Mouse (Mus musculus): Measurements from ENCODE around the gene Olfr452. TPM values are rescaled to one million over a fixed set of nuclear protein-coding genes. Genes with fewer than 3 reads are reported as not detected.

Gene Olfr452
- not detected in 2 replicates for polyA plus RNA-seq (2015; fragmentation: Nextera tagmentation; extraction: Ambion mirVana)

- no peak within 1 kb of the TSS for H3K4me2 ChIP-seq (ENCODE audit: low read length)
- H3K36me3 ChIP-seq (ENCODE audit: insufficient read depth, low read length): no peaks in the 10 kb centered on the region
- ATAC-seq (replicated peaks; ENCODE audit: low FRiP score, low read depth) (no peak), DNase-seq (ENCODE audit: low spot score) (no peak)
- no peaks in the 10 kb centered on the region for H3K27me3 ChIP-seq (ENCODE audit: insufficient read depth, low read length)
- H3K4me3 ChIP-seq (replicated peaks; ENCODE audit: low read depth, low read length): no peak within 1 kb of the TSS
- no peak for TF ChIP-seq CTCF (IDR thresholded peaks at IDR 0.05; ENCODE audit: low read depth)
- H3K9me3 ChIP-seq (replicated peaks; ENCODE audit: low read length): no peaks in the 10 kb centered on the region
- no peaks in the 10 kb centered on the region for H3K4me1 ChIP-seq (replicated peaks; ENCODE audit: insufficient read depth, low read length)
- H3K27ac ChIP-seq: no peak within 1 kb of the TSS
- no peak within 1 kb of the TSS for H3K9ac ChIP-seq (ENCODE audit: low read depth, low read length)
Measured at GRCm38 (mm10) chr6:42784793-42785192, at the start of gene Olfr452. TSS of gene Olfr452 (plus strand) at chr6:42785093.

GRCm38 (mm10) chr6:42739071-42739470 is 45.8 kb upstream of the Olfr452 start, which contains the start of gene Olfr453:
TSS of gene Olfr453 (plus strand) at chr6:42739371.
- TF ChIP-seq CTCF (IDR thresholded peaks at IDR 0.05; ENCODE audit: low read depth): no peak
- H3K27ac ChIP-seq: no peak within 1 kb of the TSS
- no peaks in the 10 kb centered on the region for H3K27me3 ChIP-seq (ENCODE audit: insufficient read depth, low read length)
- H3K4me1 ChIP-seq (replicated peaks; ENCODE audit: insufficient read depth, low read length): no peaks in the 10 kb centered on the region
- DNase-seq (ENCODE audit: low spot score): no peak
- H3K9ac ChIP-seq (ENCODE audit: low read depth, low read length): no peak within 1 kb of the TSS
- no peak for ATAC-seq (replicated peaks; ENCODE audit: low FRiP score, low read depth)
- no peaks in the 10 kb centered on the region for H3K36me3 ChIP-seq (ENCODE audit: insufficient read depth, low read length)
- H3K4me2 ChIP-seq (ENCODE audit: low read length): no peak within 1 kb of the TSS
- no peaks in the 10 kb centered on the region for H3K9me3 ChIP-seq (replicated peaks; ENCODE audit: low read length)
- no peak within 1 kb of the TSS for H3K4me3 ChIP-seq (replicated peaks; ENCODE audit: low read depth, low read length)
- WGBS: 95% methylated on average over 1 of the region's 1 CpGs

GRCm38 (mm10) chr6:42742303-42742702 is 42.6 kb upstream of the Olfr452 start:
- Histone ChIP-seq H3K9ac (ENCODE audit: low read depth, low read length) (no peak overlapping the region), H3K4me2 (ENCODE audit: low read length) (no peak overlapping the region), H3K27me3 (ENCODE audit: insufficient read depth, low read length) (no peaks in the 10 kb centered on the region), H3K27ac (no peak overlapping the region), H3K36me3 (ENCODE audit: insufficient read depth, low read length) (no peaks in the 10 kb centered on the region), H3K4me1 (replicated peaks; ENCODE audit: insufficient read depth, low read length) (no peaks in the 10 kb centered on the region), H3K9me3 (replicated peaks; ENCODE audit: low read length) (no peaks in the 10 kb centered on the region), H3K4me3 (replicated peaks; ENCODE audit: low read depth, low read length) (no peak overlapping the region)
- 48% methylated on average over 5 of the region's 5 CpGs for WGBS
- ATAC-seq (replicated peaks; ENCODE audit: low FRiP score, low read depth) (no peak), DNase-seq (ENCODE audit: low spot score) (no peak)
- TF ChIP-seq CTCF (IDR thresholded peaks at IDR 0.05; ENCODE audit: low read depth): no peak

- no peak for TF ChIP-seq CTCF (IDR thresholded peaks at IDR 0.05; ENCODE audit: low read depth)
- no peak overlapping the region for H3K4me2 ChIP-seq (ENCODE audit: low read length)
Measured at GRCm38 (mm10) chr6:42747846-42748245, 37.0 kb upstream of the Olfr452 start.

GRCm38 (mm10) chr6:42756104-42756503 is 28.8 kb upstream of the Olfr452 start, which contains the start of gene Olfr38:
TSS of gene Olfr38 (plus strand) at chr6:42756404.
- Histone ChIP-seq H3K27ac (no peak within 1 kb of the TSS), H3K27me3 (ENCODE audit: insufficient read depth, low read length) (no peaks in the 10 kb centered on the region), H3K36me3 (ENCODE audit: insufficient read depth, low read length) (no peaks in the 10 kb centered on the region), H3K4me2 (ENCODE audit: low read length) (no peak within 1 kb of the TSS), H3K9ac (ENCODE audit: low read depth, low read length) (no peak within 1 kb of the TSS), H3K4me3 (replicated peaks; ENCODE audit: low read depth, low read length) (no peak within 1 kb of the TSS), H3K9me3 (replicated peaks; ENCODE audit: low read length) (no peaks in the 10 kb centered on the region), H3K4me1 (replicated peaks; ENCODE audit: insufficient read depth, low read length) (no peaks in the 10 kb centered on the region)
- 45% methylated on average over 1 of the region's 1 CpGs for WGBS
- DNase-seq (ENCODE audit: low spot score) (no peak), ATAC-seq (replicated peaks; ENCODE audit: low FRiP score, low read depth) (no peak)
- no peak for TF ChIP-seq CTCF (IDR thresholded peaks at IDR 0.05; ENCODE audit: low read depth)

More at GRCm38 (mm10) chr6:42747846-42748245, 37.0 kb upstream of the Olfr452 start:
- H3K4me1 ChIP-seq (replicated peaks; ENCODE audit: insufficient read depth, low read length): no peaks in the 10 kb centered on the region
- no peak for DNase-seq (ENCODE audit: low spot score)
- H3K4me3 ChIP-seq (replicated peaks; ENCODE audit: low read depth, low read length): no peak overlapping the region
- H3K9me3 ChIP-seq (replicated peaks; ENCODE audit: low read length): no peaks in the 10 kb centered on the region
- no peak for ATAC-seq (replicated peaks; ENCODE audit: low FRiP score, low read depth)
- no peak overlapping the region for H3K27ac ChIP-seq
- H3K36me3 ChIP-seq (ENCODE audit: insufficient read depth, low read length): no peaks in the 10 kb centered on the region
- no peaks in the 10 kb centered on the region for H3K27me3 ChIP-seq (ENCODE audit: insufficient read depth, low read length)
- H3K9ac ChIP-seq (ENCODE audit: low read depth, low read length): no peak overlapping the region

- WGBS: 91% methylated on average over 1 of the region's 1 CpGs
- Histone ChIP-seq H3K36me3 (ENCODE audit: insufficient read depth, low read length) (no peaks in the 10 kb centered on the region), H3K27me3 (ENCODE audit: insufficient read depth, low read length) (no peaks in the 10 kb centered on the region), H3K4me2 (ENCODE audit: low read length) (no peak overlapping the region), H3K27ac (no peak overlapping the region), H3K9ac (ENCODE audit: low read depth, low read length) (no peak overlapping the region), H3K9me3 (replicated peaks; ENCODE audit: low read length) (no peaks in the 10 kb centered on the region), H3K4me3 (replicated peaks; ENCODE audit: low read depth, low read length) (no peak overlapping the region), H3K4me1 (replicated peaks; ENCODE audit: insufficient read depth, low read length) (no peaks in the 10 kb centered on the region)
- no peak for DNase-seq (ENCODE audit: low spot score)
- no peak for TF ChIP-seq CTCF (IDR thresholded peaks at IDR 0.05; ENCODE audit: low read depth)
- ATAC-seq (replicated peaks; ENCODE audit: low FRiP score, low read depth): no peak
Measured at GRCm38 (mm10) chr6:42777066-42777465, 7.8 kb upstream of the Olfr452 start.

All from kidney, postnatal 0 days (tissue).